Mouse (Mus musculus) heart, postnatal 4 days (tissue): ENCODE results near the gene 4930518I15Rik. TPM values are rescaled to one million over a fixed set of nuclear protein-coding genes. Genes with fewer than 3 reads are reported as not detected.
"Not testable (repeated sequence)": the region's sequence is repeated elsewhere in the genome, so short reads cannot be mapped to it uniquely, and the experiment has no call there.

Experiments used
- DNase-seq: peaks from one replicate; pipeline ENCODE4 v3.0.0; 2021
- total RNA-seq, 2 experiments: library from RNA; stranded (reverse); gene quantifications; 2 replicates each; pipeline ENCODE4 v1.2.3; 2021

4930518I15Rik gene
- total RNA-seq, 2 experiments from 2014 or later = 1.3 to 2.0 TPM

- DNase-seq = no peak
Measured at GRCm38 (mm10) chr2:156874760-156875510, 17.2 kb upstream of the 4930518I15Rik start.

DNA sequence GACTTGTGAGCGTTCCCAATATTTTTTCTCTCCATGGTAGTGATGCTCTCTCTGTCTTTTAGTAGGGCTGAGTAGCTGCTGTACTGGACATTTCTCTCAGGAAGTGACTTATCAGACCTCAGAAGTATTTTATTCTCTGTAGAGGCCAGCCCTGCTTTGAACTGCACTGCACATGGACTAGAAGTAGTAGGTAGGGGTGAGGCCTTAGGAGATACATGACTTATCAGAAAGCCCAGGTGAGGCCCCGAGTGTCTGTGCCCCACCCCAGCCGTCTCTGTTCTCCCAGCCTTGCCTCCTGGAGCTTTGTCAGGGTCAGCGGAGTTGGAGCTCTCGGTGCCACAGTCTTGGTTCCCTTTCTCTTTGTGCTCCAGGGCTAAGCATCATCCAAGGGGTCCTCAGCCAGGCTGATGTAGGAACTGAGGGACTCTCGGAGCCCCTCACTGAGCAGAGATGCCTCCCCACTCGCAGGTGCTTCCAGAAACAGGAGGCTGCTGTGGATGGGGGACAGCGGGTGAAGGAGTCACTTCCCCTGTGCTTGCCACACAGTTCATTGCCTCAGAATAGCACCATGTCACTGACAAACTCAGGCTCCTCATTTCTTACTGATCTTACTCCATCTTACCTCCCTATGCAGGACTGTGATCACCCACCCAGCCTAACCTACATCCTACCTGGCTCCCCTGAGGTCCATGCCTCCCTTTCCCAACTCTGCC is 16.5 kb upstream of the 4930518I15Rik start:
- DNase-seq = no peak

DNA sequence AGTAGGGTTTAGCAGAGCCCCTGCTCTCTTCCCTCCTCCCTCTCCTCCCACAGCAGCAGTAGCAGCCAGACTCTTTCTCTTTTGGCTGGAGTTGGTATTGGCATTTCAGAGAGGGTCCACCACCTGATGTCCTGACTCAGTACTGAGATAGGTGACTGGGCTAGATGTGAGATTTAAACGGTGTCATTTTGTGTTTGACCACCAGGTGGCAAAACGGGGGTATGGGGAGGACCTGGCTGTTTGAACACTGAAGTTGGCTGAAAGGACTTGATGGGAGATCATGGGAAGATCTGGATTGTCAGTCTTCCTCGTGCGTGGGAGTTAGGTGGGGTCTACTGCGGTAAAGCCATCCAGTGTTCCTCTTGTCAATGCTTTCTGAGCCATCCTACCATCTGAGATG is 15.9 kb upstream of the 4930518I15Rik start:
- DNase-seq = peak; percentile 71

- DNase-seq = peak; percentile 67
Measured at GRCm38 (mm10) chr2:156870519-156870918, 12.8 kb upstream of the 4930518I15Rik start.

DNA sequence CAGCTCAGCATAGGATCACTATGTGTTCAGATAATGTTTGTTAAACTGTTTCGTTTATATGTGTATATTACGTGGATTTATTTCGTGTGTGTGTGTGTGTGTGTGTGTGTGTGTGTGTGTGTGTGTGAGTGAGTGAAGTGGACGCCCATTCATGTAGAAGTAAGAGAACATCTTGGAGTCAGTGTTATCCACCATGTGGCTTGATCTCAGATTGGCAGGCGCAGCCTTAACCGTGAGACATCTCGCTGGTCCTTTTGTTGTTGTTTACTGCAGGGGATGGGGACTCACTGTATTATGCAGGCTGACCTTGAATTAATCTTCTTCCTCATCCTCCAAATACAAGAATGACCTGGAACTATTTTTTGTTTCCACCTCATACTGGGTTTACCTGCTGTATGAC is 11.8 kb upstream of the 4930518I15Rik start:
- DNase-seq = no peak

DNA sequence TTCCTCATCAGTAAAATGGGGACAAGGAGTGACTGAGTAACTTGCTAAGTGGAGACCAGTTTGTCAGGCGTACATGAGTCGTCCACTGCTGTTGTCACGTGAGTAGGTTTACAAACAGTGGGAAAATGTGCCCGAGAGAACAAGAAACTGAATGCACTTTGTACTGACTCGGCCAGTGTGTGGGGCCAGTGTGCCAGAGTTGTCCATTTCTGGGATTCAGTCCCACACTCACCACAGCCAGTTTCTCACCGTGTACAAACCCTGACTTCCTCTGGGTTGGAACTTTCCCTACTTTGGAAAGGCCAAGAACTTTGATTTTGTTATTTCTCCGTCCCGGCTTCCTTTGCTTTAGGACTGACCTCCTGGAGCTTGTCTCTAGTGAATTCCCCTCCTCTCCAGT is 11.2 kb upstream of the 4930518I15Rik start:
- DNase-seq = no peak

GRCm38 (mm10) chr2:156864481-156864880 is 6.7 kb upstream of the 4930518I15Rik start:
- no peak for DNase-seq

GRCm38 (mm10) chr2:156863487-156864160 is 5.9 kb upstream of the 4930518I15Rik start:
- DNase-seq = peak; percentile 39

GRCm38 (mm10) chr2:156862772-156863486 is 5.2 kb upstream of the 4930518I15Rik start, which contains the start of gene Rab5if:
Gene Rab5if (plus strand): TSS chr2:156863128.
- DNase-seq = peak; percentile 98

DNA sequence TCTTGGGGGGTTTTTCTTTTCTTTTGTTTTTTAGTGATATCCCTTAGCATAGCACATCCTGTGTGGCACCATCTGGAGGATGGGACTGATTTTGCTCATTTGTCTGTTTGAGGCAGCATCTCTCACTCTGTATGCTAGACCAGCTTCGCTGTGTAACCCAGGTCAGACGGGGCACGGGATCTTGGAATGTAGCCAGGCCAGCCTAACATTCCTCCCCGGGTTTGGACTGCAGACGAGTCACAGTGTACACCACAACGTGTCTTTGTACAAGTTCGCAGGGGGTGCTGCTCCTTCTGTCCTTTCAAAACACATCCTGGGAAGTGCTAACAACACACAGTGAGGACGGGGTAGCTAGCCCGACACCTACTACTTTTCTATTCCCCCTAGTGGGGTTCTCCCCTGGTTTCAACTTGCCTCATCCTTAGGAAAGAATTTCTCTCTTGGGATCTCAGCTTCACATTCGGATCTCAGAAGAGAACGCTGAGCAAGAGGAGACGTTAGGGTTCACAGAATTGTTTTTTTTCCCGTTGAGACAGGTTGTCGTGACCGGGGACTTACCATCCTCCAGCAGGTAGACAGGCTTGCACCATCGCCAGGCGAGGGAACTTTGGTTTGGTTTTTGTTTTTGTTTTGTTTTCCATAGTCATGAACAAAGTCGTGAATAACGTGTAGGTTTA is 4.4 kb upstream of the 4930518I15Rik start:
- peak; percentile 53 for DNase-seq

- DNase-seq = no peak
Measured at GRCm38 (mm10) chr2:156858671-156859070, 925 bp upstream of the 4930518I15Rik start.

DNA sequence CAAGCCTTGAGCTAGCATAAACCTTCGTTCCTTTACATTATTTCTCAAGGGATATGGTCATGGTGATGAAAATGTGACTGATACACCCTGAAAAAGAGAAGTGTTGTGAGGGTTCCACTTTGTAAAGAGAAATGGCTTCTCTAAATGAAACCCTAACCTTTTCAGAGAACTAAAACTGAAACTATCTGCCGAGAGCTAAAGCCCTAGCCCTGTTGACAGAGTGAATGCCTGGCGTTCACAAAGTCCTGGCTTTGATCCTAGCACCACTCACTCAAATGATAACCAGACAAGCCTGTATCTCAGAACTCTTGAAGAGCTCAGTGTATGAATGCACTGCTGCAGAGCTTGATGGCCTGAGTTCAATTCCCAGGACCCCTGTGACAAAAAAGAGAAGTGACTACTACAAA is 358 bp downstream of the 4930518I15Rik start:
- peak; percentile 25 for DNase-seq

GRCm38 (mm10) chr2:156856311-156856710 is 1.4 kb downstream of the 4930518I15Rik start:
- no peak for DNase-seq

DNA sequence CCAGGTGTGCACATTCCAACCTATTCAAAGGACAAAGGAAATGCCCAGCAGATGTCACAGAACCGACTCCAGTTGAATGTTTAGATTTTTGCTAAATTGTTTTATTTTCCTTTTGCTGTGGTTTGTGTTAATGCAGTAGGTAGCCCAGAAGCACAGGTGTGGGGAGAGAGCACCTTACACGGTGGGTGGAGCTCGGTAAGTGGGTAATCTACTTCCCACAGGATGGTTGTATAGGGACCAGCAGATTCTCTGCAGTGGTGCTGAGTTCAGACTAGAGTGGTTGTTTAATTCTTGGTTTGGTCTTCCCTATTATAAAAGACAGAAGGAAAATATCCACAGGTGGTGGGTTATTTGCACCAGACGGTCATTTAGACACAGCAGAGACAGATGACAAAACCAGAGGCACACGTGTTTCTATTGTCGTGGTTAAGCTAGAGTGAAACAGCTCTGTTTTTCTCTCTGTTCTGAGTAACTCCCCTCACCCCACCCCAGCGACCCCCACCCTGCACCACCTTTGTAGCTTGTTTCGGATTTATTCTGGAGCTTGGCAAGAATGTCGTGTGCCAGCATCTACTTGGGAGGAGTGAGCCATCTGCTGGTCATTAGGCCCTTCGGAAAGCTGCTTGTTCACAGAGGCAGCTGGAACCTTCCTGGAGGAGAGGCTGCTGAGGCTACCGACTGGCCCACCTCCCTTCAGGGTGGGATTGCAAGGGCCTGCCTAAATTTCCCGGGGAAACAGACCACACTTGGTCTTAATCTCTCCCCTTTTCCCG is 3.6 kb downstream of the 4930518I15Rik start:
- peak; percentile 52 for DNase-seq

- not testable (repeated sequence) for DNase-seq
Measured at GRCm38 (mm10) chr2:156853584-156853983, 4.2 kb downstream of the 4930518I15Rik start.

GRCm38 (mm10) chr2:156850505-156850904 is 7.2 kb downstream of the 4930518I15Rik start:
- DNase-seq = no peak

- DNase-seq = peak; percentile 14
Measured at GRCm38 (mm10) chr2:156848526-156849182, 9.1 kb downstream of the 4930518I15Rik start.

GRCm38 (mm10) chr2:156847653-156848052 is 10.1 kb downstream of the 4930518I15Rik start:
- no peak for DNase-seq

- DNase-seq = no peak
Measured at GRCm38 (mm10) chr2:156844715-156845114, 13.0 kb downstream of the 4930518I15Rik start.

- DNase-seq = no peak
Measured at GRCm38 (mm10) chr2:156843331-156843730, 14.4 kb downstream of the 4930518I15Rik start.
